Mouse (Mus musculus): ENCODE data around the gene Cdc26.

Gene Cdc26

DNA sequence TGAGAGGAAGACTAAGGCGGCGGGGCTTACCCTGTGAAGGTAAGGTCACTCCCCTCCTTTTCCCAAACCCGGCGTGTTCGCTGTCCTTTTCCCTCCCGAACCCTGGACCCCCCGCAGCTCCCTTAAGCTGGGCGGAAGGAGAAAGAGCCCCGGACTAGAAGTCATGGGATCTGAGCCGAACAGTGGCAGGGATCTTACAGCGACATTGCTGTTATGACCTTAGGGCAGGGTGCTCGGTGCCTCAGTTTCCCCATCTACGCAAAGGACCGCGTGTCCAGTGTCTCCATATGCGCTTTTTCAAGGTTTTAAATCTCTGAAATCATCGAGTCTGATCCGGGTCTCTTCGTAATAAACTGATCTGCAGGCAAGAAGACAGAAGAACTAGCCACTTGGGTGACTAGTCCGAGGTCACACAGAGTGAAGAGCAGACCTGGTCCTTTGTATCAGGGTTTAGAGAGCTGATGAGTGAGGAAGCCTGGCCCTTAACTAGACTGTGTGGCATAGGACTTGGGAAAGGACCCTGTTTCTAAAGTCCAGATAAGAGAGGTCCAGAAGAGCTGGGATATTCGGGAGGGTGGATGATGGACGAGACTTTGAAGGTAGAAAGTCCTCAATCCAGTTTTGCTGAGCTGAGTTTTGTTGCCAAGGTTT is 47.5 kb downstream of the Cdc26 start:
- DNase-seq = no peak

DNA sequence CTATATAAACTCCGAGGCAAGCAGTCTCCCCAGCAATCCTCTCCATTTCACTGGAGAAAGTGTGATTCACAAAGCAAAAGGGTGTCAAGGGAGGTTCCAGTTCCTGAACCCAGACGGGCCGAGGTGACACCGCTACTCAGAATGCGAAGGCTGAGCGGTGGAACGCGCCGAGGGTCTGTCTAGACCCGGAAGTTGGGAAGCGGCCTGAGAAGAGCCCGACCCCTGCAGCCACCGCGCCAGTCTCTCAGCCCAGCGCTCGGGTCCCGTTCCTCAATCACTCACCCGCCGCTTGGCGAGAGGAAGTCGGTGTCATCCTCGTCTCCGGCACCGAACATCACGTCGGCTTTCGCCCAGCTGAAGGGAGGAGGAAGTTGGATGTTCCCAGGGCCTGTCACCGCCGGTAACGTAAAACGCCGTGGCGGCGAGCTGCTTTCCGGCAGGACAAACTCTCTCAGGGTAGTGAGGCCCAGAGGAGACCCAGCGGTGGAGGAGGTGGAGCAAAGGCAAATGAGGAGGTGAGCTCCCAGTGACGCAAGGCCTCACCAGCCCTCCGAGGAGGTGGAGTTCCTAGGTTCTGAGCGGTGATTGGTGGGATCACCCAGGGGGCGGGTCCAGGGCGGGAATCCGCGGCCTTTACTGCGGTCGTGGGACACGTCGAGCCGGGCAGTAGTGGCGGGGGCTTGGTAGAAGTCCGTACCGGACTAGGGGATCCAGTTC is 48.2 kb downstream of the Cdc26 start, which contains the start of the genes Fkbp15 and Slc31a1:
TSS of gene Fkbp15 (minus strand) at position 461 of the 717 bp plus-strand sequence.
TSS of gene Slc31a1 (plus strand) at position 640 of the 717 bp plus-strand sequence.
- DNase-seq = peak; percentile 97

DNA sequence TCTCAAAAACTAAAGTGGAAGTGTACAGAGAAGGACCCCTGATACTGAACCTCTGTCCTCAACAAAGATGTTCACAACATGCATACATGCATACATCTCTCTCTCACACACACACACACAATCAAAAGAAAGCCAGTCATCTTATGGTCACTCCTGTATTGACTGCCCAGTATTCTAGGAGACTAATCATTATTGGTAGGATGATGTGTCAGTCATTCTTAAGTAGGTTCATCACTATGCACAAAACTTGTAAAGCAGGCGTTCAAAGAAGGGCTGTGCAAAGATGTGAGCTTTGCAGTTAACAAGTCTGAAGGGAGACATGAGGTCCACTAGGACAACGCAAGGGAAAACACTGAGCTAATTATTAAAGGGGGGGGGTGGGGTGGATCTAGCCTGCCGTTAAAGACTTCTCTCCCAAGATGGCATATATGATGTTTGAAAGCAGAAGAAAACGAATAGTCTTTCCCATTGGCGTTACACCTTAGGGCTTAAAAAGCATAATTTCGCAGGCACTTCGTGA is 49.1 kb downstream of the Cdc26 start:
- DNase-seq = no peak

DNA sequence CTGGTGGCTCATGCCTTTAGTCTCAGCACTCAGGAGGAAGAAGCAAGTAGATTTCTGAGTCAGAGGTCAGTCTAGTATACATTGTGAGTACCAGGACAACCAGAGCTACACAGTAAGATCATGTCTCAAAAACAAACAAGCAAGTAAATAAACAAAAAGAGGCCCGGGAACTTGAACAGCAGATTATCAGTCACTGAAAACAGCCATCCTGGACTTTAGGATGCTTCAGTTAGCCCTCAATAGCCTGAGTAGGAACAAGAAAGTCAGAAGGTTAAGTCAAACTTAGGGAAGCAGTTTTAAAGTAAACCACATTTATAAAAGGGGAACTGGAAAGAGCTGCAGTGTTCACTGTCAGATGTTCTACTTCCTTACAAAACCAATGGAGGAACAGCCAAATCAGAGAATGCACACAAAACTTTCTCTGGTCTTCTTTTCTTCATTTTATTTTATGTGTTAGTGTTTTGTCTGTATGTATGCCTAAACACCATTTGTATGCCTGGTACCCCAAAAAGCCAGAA is 50.8 kb downstream of the Cdc26 start:
- DNase-seq = no peak

DNA sequence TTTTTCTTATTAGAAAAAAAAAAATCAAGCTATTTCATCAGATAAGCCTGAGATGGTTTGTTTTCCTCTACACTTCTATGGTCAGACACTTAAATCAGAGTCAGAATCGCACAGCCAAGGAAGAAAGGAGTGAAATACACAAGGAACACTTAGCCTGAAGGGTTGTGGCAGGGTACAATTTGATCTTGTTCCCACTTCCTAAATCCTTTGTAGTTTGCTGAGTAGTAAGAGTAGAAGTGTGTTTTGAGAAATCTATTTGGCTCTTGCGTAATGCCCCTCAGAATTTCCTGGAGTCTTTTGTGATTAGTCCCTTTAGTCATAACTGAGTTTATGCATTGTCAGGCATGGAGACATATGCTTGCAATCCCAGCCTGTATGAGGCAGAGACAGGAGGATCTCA is 59.1 kb downstream of the Cdc26 start:
- no peak for DNase-seq

DNA sequence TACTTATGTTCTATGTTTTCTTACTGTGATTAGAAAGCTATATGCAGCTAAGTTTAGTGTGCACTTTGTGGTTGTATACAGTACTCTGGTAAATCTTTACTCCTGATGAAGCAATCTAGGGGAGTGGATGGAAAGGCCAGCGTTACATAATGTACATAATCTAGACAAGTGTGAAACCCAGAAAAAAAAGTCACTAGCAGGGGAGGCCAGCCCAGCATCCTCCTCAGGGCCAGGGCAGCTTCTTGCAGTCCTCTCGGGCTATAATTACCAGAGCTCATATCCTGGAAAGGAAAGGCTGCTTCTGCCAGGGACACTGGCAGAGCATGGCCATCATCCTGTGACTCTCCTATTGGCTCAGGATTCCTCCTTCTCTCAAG is 60.1 kb downstream of the Cdc26 start:
- DNase-seq = no peak

DNA sequence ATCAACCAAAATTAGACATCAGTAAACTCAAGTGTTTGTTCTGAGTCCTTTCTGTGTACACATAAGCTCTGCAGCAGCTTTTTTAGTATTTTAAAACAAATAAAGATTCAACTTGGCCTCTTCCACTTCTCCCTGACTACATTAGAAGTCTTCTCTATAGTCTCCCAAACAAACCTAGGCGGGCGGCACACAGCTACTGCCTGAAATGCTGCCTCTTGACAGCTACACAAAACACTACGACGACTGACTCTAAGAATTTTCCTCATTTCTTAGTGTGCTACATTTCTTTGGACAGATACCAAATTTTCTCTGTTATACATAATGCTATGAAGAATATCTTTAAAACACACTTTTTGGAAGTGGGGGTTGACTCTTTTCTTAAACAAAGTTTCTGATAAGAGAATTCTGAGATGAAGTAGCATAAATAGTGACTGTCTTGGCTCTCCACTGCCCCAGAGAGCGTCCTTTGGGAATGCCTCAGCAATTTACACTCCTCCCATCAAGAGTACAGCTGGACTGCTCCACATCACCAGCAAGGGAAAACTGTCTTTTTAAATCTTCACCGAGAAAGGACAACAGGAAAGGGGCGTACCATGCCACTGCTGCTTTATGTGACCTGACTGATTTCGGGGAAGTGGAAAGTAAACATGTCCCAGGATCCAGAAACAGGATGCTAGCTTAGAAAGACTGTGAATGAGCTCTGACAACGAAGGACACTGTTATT is 60.7 kb downstream of the Cdc26 start:
- DNase-seq = no peak

DNA sequence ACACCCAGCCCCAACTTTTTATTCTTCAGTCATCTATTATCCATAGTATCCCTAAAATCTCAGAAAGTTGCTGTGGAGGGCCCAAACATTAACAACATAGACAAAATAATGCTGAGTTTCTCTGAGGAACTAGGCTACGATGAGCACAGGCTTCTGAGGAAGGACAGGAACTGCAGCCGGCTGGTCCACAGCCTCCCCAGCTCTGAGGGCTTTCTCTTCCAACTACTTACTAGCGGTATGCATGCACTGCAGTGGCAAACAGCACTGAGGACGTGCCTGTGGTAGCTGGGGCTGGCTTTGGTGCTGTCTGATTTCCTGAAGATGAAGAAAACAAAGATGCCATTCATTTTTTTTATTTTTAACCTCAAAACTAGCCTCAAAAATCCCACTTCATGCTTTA is 62.6 kb downstream of the Cdc26 start:
- DNase-seq = no peak

DNA sequence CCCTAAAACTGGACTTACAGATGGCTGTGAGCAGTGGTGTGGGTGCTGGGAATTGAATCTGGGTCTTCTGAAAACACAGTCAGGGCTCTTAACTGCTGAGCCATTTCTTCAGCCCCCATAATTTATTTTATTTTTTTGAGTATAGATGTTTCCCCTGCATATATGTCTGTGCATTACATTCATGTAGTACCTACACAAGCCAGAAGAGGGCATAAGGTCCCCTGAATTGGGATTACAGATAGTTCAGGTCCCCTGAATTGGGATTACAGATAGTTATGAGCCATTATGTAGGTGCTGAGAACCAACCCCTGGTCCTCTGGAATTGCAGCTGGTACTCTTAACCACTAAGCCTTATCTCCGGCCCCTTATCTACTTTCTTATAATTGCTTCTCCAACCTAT is 64.4 kb downstream of the Cdc26 start:
- DNase-seq = no peak

DNA sequence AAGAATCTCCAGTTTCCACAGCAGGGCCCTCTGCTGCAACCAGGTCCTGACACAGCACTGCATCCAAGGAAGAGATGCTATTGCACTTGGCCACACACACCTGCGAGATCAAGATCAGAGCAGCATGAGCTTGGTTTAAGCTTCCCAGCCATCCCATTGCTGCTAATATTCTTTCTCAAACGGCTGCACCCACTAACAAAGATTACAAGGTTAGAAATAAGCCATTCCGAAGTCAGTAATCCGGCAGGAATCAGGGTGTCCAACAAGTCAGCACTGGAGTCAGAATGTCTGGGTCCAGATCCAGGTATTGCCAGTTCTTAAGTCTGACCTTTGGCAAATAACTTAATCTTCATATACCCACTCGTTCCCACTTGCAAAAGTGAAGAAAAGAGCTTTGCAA is 69.9 kb downstream of the Cdc26 start:
- DNase-seq = no peak

Data from cerebellum, adult 11-12 months (tissue).